Comparison of ENCODE assay signal across 13 mouse cellular contexts in genomic region chr5:36728403-36729085, GRCm38 (mm10). TPM values are rescaled to one million over a fixed set of nuclear protein-coding genes. Genes with fewer than 3 reads are reported as not detected.
DNase-seq lines count a peak whose midpoint lies in the region; ATAC-seq lines count a peak whose summit lies in the region.
"Had no signal": no experiment of that assay in that cellular context is flagged by ENCODE, and none has a peak within 500 bp of the region (broad histone marks: within the 10 kb centered on the region; RNA-seq: fewer than 3 reads in every experiment).

No protein-coding gene starts in this region.

- no peaks in the 10 kb centered on the region for H3K36me3 ChIP-seq in kidney, embryonic 16.5 days (ENCODE audit: insufficient read depth, low read length)
- H3K36me3 ChIP-seq in liver, embryonic 12.5 days = no peaks in the 10 kb centered on the region
- no peaks in the 10 kb centered on the region for H3K36me3 ChIP-seq in intestine, embryonic 16.5 days (ENCODE audit: control insufficient read depth, insufficient read depth, low read length)
- no peaks in the 10 kb centered on the region for H3K36me3 ChIP-seq in forebrain, embryonic 16.5 days (ENCODE audit: control insufficient read depth, insufficient read depth)
- H3K36me3 ChIP-seq: heart, embryonic 10.5 days had no signal

- H3K27ac ChIP-seq in kidney, embryonic 16.5 days (ENCODE audit: low read length) = no peak overlapping the region
- no peak overlapping the region for H3K27ac ChIP-seq in liver, embryonic 12.5 days
- no peak overlapping the region for H3K27ac ChIP-seq in intestine, embryonic 16.5 days (ENCODE audit: low read length)
- no peak overlapping the region for H3K27ac ChIP-seq in forebrain, embryonic 16.5 days (ENCODE audit: low read length)
- H3K27ac ChIP-seq: forebrain, embryonic 13.5 days; heart, embryonic 10.5 days had no signal

- H3K27me3 ChIP-seq in kidney, embryonic 16.5 days (ENCODE audit: insufficient read depth, low read length) = no peaks in the 10 kb centered on the region
- peaks cover 35% of the 10 kb centered on the region for H3K27me3 ChIP-seq in liver, embryonic 12.5 days (replicated peaks)
- H3K27me3 ChIP-seq in intestine, embryonic 16.5 days (replicated peaks; ENCODE audit: control insufficient read depth, insufficient read depth, low read length) = no peaks in the 10 kb centered on the region
- no peaks in the 10 kb centered on the region for H3K27me3 ChIP-seq in forebrain, embryonic 16.5 days (replicated peaks; ENCODE audit: control insufficient read depth, insufficient read depth, low read length)

- no peak overlapping the region for H3K4me3 ChIP-seq in kidney, embryonic 16.5 days (ENCODE audit: low read length)
- H3K4me3 ChIP-seq in liver, embryonic 12.5 days = no peak overlapping the region
- no peak overlapping the region for H3K4me3 ChIP-seq in intestine, embryonic 16.5 days (ENCODE audit: low read length)
- H3K4me3 ChIP-seq in forebrain, embryonic 16.5 days (replicated peaks; ENCODE audit: low read length) = no peak overlapping the region
- H3K4me3 ChIP-seq: forebrain, embryonic 13.5 days; heart, embryonic 10.5 days; myocyte had no signal

- no peak overlapping the region for H3K9ac ChIP-seq in kidney, embryonic 16.5 days (replicated peaks; ENCODE audit: low read length)
- H3K9ac ChIP-seq in liver, embryonic 12.5 days = peak overlapping the region; percentile 30; the same call in 1 of the 2 replicates
- peak overlapping the region; percentile 40; the same call in 1 of the 2 replicates for H3K9ac ChIP-seq in intestine, embryonic 16.5 days (ENCODE audit: low read depth, low read length)
- no peak overlapping the region for H3K9ac ChIP-seq in forebrain, embryonic 16.5 days (replicated peaks; ENCODE audit: low read depth, low read length)
- H3K9ac ChIP-seq: forebrain, embryonic 13.5 days had no signal

- no peaks in the 10 kb centered on the region for H3K9me3 ChIP-seq in kidney, embryonic 16.5 days (ENCODE audit: low read length)
- no peaks in the 10 kb centered on the region for H3K9me3 ChIP-seq in liver, embryonic 12.5 days (replicated peaks)
- H3K9me3 ChIP-seq in intestine, embryonic 16.5 days (ENCODE audit: control insufficient read depth, low read length) = no peaks in the 10 kb centered on the region
- H3K9me3 ChIP-seq in forebrain, embryonic 16.5 days (ENCODE audit: control insufficient read depth, low read length) = no peaks in the 10 kb centered on the region
- H3K9me3 ChIP-seq: forebrain, embryonic 13.5 days; heart, embryonic 10.5 days had no signal

- peak; percentile 44 for DNase-seq in kidney, adult 11 months
- DNase-seq in liver = no peak
- peak; percentile 69 for DNase-seq in yolk sac, embryonic 10.5 days (ENCODE audit: low spot score)
- DNase-seq: lung, postnatal 10 days; midbrain, embryonic 14.5 days; thymus, adult 2 months had no signal

- no peak overlapping the region for H3K4me2 ChIP-seq in kidney, embryonic 16.5 days (replicated peaks; ENCODE audit: low read depth, low read length)
- no peak overlapping the region for H3K4me2 ChIP-seq in liver, embryonic 12.5 days
- H3K4me2 ChIP-seq in intestine, embryonic 16.5 days (ENCODE audit: low read depth, low read length) = no peak overlapping the region
- H3K4me2 ChIP-seq in forebrain, embryonic 16.5 days (ENCODE audit: low read length) = no peak overlapping the region
- H3K4me2 ChIP-seq: forebrain, embryonic 13.5 days had no signal

- ATAC-seq in kidney, embryonic 16.5 days (ENCODE audit: low FRiP score, low TSS enrichment) = no peak; the same call in 1 of the 2 replicates
- ATAC-seq in liver, embryonic 12.5 days = no peak
- ATAC-seq in intestine, embryonic 16.5 days = no peak
- no peak for ATAC-seq in forebrain, embryonic 16.5 days
- ATAC-seq: forebrain, embryonic 13.5 days had no signal

- WGBS in kidney, embryonic 16.5 days = 66% methylated on average over 8 of the region's 8 CpGs
- WGBS in liver, embryonic 12.5 days (ENCODE audit: insufficient replicate concordance) = 71% methylated on average over 8 of the region's 8 CpGs
- WGBS in intestine, embryonic 16.5 days = 72% methylated on average over 8 of the region's 8 CpGs
- 76% methylated on average over 8 of the region's 8 CpGs for WGBS in forebrain, embryonic 16.5 days

- peaks cover 8% of the 10 kb centered on the region for H3K4me1 ChIP-seq in kidney, embryonic 16.5 days (ENCODE audit: insufficient read depth, low read length)
- peaks cover 75% of the 10 kb centered on the region for H3K4me1 ChIP-seq in liver, embryonic 12.5 days
- H3K4me1 ChIP-seq in intestine, embryonic 16.5 days (ENCODE audit: control insufficient read depth, insufficient read depth, low read length) = peaks cover 24% of the 10 kb centered on the region
- no peaks in the 10 kb centered on the region for H3K4me1 ChIP-seq in forebrain, embryonic 16.5 days (replicated peaks; ENCODE audit: control insufficient read depth, insufficient read depth, low read length)

RNA-seq across cellular contexts. Expression of gene Bloc1s4, which starts 19.9 kb away (rescaled TPM):
- polyA plus RNA-seq in kidney, embryonic 16.5 days (2015; fragmentation: Nextera tagmentation; extraction: Ambion mirVana) = 24.9 and 25.4 TPM in 2 replicates
- polyA plus RNA-seq in liver, embryonic 12.5 days (2016; fragmentation: Nextera tagmentation; extraction: Ambion mirVana) = 23.7 and 26.8 TPM in 2 replicates
- 16.5 and 19.7 TPM in 2 replicates for polyA plus RNA-seq in intestine, embryonic 16.5 days (2015; fragmentation: Nextera tagmentation; extraction: Ambion mirVana)
- 26.0 and 31.4 TPM in 2 replicates for polyA plus RNA-seq in forebrain, embryonic 16.5 days (2015; fragmentation: Nextera tagmentation; extraction: Ambion mirVana)

RNA-seq across cellular contexts. Expression of gene D5Ertd579e, which starts 32.7 kb away (rescaled TPM):
- 18.4 and 20.7 TPM in 2 replicates for polyA plus RNA-seq in kidney, embryonic 16.5 days (2015; fragmentation: Nextera tagmentation; extraction: Ambion mirVana)
- 28.2 and 28.5 TPM in 2 replicates for polyA plus RNA-seq in liver, embryonic 12.5 days (2016; fragmentation: Nextera tagmentation; extraction: Ambion mirVana)
- polyA plus RNA-seq in intestine, embryonic 16.5 days (2015; fragmentation: Nextera tagmentation; extraction: Ambion mirVana) = 14.0 and 14.2 TPM in 2 replicates
- 35.9 and 39.9 TPM in 2 replicates for polyA plus RNA-seq in forebrain, embryonic 16.5 days (2015; fragmentation: Nextera tagmentation; extraction: Ambion mirVana)

Comparison
In these comparisons a context has a peak if more than half of its experiments do, and no peak if none do; other contexts are left out.
1. H3K9ac ChIP-seq: peak in liver, embryonic 12.5 days (single experiment) and intestine, embryonic 16.5 days (single experiment); none in kidney, embryonic 16.5 days (single experiment) and forebrain, embryonic 16.5 days (single experiment).